Comparison of ENCODE assay signal across 7 mouse cellular contexts in the genomic region with DNA sequence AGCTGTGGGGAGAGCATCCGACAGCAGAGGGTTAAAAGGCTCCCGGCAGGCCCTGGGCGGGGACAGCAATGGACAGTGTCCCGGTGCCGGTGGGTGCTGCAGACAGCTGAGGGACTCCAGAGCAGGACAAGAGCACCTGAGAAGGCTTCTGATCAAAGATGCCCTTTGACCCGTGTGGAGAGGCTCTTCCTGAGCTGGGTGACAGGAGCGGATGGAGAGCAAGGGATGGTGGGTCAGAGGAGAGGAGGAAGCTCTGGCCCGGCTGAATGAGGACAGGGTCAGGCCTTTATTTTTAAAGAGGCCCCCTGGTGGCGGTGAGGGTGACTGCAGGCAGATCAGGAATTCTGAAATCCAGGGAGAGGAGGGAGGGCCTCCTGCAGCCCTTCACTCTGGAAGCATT. TPM values are rescaled to one million over a fixed set of nuclear protein-coding genes. Genes with fewer than 3 reads are reported as not detected.
A peak's percentile ranks its signal among the peaks of the same experiment; 100 is the strongest.
DNase-seq lines count a peak whose midpoint lies in the region; ATAC-seq lines count a peak whose summit lies in the region.

No protein-coding gene starts in this region.

- 2% methylated on average over 9 of the region's 9 CpGs for WGBS in intestine, embryonic 15.5 days
- 3% methylated on average over 9 of the region's 9 CpGs for WGBS in midbrain, embryonic 10.5 days

- H3K4me2 ChIP-seq in intestine, embryonic 15.5 days (replicated peaks), result peak overlapping the region; percentile 78

- peak; percentile 67 for ATAC-seq in intestine, embryonic 15.5 days

- peak overlapping the region; percentile 55 for H3K9ac ChIP-seq in intestine, embryonic 15.5 days

- DNase-seq in adrenal gland, adult 2 months, result peak; percentile 90
- DNase-seq in embryo, embryonic 11.5 days (ENCODE audit: low read depth, low spot score), result peak; percentile 63
- DNase-seq in gastrocnemius, postnatal 36 days, result peak; percentile 74 to 80
- peak; percentile 76 to 78 for DNase-seq in left cerebral cortex, postnatal 25 days (ENCODE audit: low spot score in 2 of 2)
- DNase-seq in midbrain, embryonic 10.5 days (ENCODE audit: low spot score), result peak; percentile 88
- DNase-seq in right cerebral cortex, postnatal 36 days (ENCODE audit: low spot score in 2 of 2), result peak; percentile 51 to 61

- H3K4me3 ChIP-seq in intestine, embryonic 15.5 days (replicated peaks), result peak overlapping the region; percentile 38
- peak overlapping the region; percentile 45 for H3K4me3 ChIP-seq in midbrain, embryonic 10.5 days

- intact Hi-C loops in gastrocnemius, postnatal 36 days (cut with DNase I), result loop anchor here (5.0 kb wide), 1 partner anchor 40 kb away; no protein-coding TSS in a partner anchor
- intact Hi-C loops in left cerebral cortex, postnatal 25 days (cut with DNase I), result loop anchor here (1.0 kb wide), 1 partner anchor 27 kb away; no protein-coding TSS in a partner anchor

- no peaks in the 10 kb centered on the region for H3K27me3 ChIP-seq in intestine, embryonic 15.5 days (replicated peaks)
- H3K27me3 ChIP-seq in midbrain, embryonic 10.5 days (ENCODE audit: low read depth, poor library complexity, severe bottlenecking), result peaks cover 16% of the 10 kb centered on the region

- H3K27ac ChIP-seq in intestine, embryonic 15.5 days, result 0 out of 2 replicates have a peak overlapping the region, but pooled peaks have one; percentile 44
- peak overlapping the region; percentile 84 for H3K27ac ChIP-seq in midbrain, embryonic 10.5 days (replicated peaks)

- H3K9me3 ChIP-seq in intestine, embryonic 15.5 days, result no peaks in the 10 kb centered on the region
- H3K9me3 ChIP-seq in midbrain, embryonic 10.5 days (replicated peaks), result no peaks in the 10 kb centered on the region

- H3K36me3 ChIP-seq in intestine, embryonic 15.5 days, result peaks cover 25% of the 10 kb centered on the region
- peaks cover 45% of the 10 kb centered on the region for H3K36me3 ChIP-seq in midbrain, embryonic 10.5 days

- peaks cover 8% of the 10 kb centered on the region; the same call in 1 of the 2 replicates for H3K4me1 ChIP-seq in intestine, embryonic 15.5 days (replicated peaks)
- peaks cover 18% of the 10 kb centered on the region for H3K4me1 ChIP-seq in midbrain, embryonic 10.5 days

RNA-seq across cellular contexts. Expression of gene Triobp, which starts 4.9 kb away (rescaled TPM):
- total RNA-seq in adrenal gland, adult 2 months (2021), result 100 to 1,000 TPM in 1 of 2 experiments, 10 to 100 TPM in 1; 93.7 to 129 TPM
- 101 and 134 TPM in 2 replicates for polyA plus RNA-seq in adrenal gland, adult 2 months (2012; rRNA removed)
- 10 to 100 TPM; 35.6 to 42.3 TPM for total RNA-seq in gastrocnemius, postnatal 36 days (2021)
- polyA plus RNA-seq in intestine, embryonic 15.5 days (2015; fragmentation: Nextera tagmentation; extraction: Ambion mirVana), result 51.5 and 53.1 TPM in 2 replicates
- total RNA-seq in left cerebral cortex, postnatal 25 days (2021), result 10 to 100 TPM; 16.4 to 16.8 TPM
- 39.7 and 39.8 TPM in 2 replicates for polyA plus RNA-seq in midbrain, embryonic 10.5 days (2016; fragmentation: Nextera tagmentation; extraction: Ambion mirVana)

RNA-seq across cellular contexts. Expression of gene Nol12, which starts 7.9 kb away (rescaled TPM):
- 10 to 100 TPM; 42.0 to 57.2 TPM for total RNA-seq in adrenal gland, adult 2 months (2021)
- 21.3 and 22.5 TPM in 2 replicates for polyA plus RNA-seq in adrenal gland, adult 2 months (2012; rRNA removed)
- 10 to 100 TPM; 22.1 to 22.6 TPM for total RNA-seq in gastrocnemius, postnatal 36 days (2021)
- polyA plus RNA-seq in intestine, embryonic 15.5 days (2015; fragmentation: Nextera tagmentation; extraction: Ambion mirVana), result 41.4 and 42.3 TPM in 2 replicates
- total RNA-seq in left cerebral cortex, postnatal 25 days (2021), result 10 to 100 TPM; 37.7 to 37.9 TPM
- polyA plus RNA-seq in midbrain, embryonic 10.5 days (2016; fragmentation: Nextera tagmentation; extraction: Ambion mirVana), result 62.7 and 71.2 TPM in 2 replicates

RNA-seq across cellular contexts. Expression of gene Lgals1, which starts 16.1 kb away (rescaled TPM):
- total RNA-seq in adrenal gland, adult 2 months (2021), result 100 to 1,000 TPM; 386 to 613 TPM
- 341 and 382 TPM in 2 replicates for polyA plus RNA-seq in adrenal gland, adult 2 months (2012; rRNA removed)
- 100 to 1,000 TPM; 188 to 289 TPM for total RNA-seq in gastrocnemius, postnatal 36 days (2021)
- polyA plus RNA-seq in intestine, embryonic 15.5 days (2015; fragmentation: Nextera tagmentation; extraction: Ambion mirVana), result 996 and 1,059 TPM in 2 replicates
- total RNA-seq in left cerebral cortex, postnatal 25 days (2021), result 10 to 100 TPM; 19.6 to 21.3 TPM
- polyA plus RNA-seq in midbrain, embryonic 10.5 days (2016; fragmentation: Nextera tagmentation; extraction: Ambion mirVana), result 341 and 392 TPM in 2 replicates

RNA-seq across cellular contexts. Expression of gene Pdxp, which starts 28.9 kb away (rescaled TPM):
- total RNA-seq in adrenal gland, adult 2 months (2021), result 1 to 10 TPM; 2.4 to 5.7 TPM
- 18.8 and 30.1 TPM in 2 replicates for polyA plus RNA-seq in adrenal gland, adult 2 months (2012; rRNA removed)
- 1 to 10 TPM; 1.9 to 2.0 TPM for total RNA-seq in gastrocnemius, postnatal 36 days (2021)
- 11.0 TPM in 2 replicates for polyA plus RNA-seq in intestine, embryonic 15.5 days (2015; fragmentation: Nextera tagmentation; extraction: Ambion mirVana)
- 100 to 1,000 TPM; 165 to 180 TPM for total RNA-seq in left cerebral cortex, postnatal 25 days (2021)
- 27.3 and 29.8 TPM in 2 replicates for polyA plus RNA-seq in midbrain, embryonic 10.5 days (2016; fragmentation: Nextera tagmentation; extraction: Ambion mirVana)

RNA-seq across cellular contexts. Expression of gene Sh3bp1, which starts 43.1 kb away (rescaled TPM):
- 10 to 100 TPM in 1 of 2 experiments, 1 to 10 TPM in 1; 4.6 to 11.0 TPM for total RNA-seq in adrenal gland, adult 2 months (2021)
- polyA plus RNA-seq in adrenal gland, adult 2 months (2012; rRNA removed), result 54.1 and 60.0 TPM in 2 replicates
- 1 to 10 TPM; 2.0 to 2.1 TPM for total RNA-seq in gastrocnemius, postnatal 36 days (2021)
- polyA plus RNA-seq in intestine, embryonic 15.5 days (2015; fragmentation: Nextera tagmentation; extraction: Ambion mirVana), result 21.6 and 26.8 TPM in 2 replicates
- total RNA-seq in left cerebral cortex, postnatal 25 days (2021), result 10 to 100 TPM; 20.4 to 24.3 TPM
- 16.5 and 18.7 TPM in 2 replicates for polyA plus RNA-seq in midbrain, embryonic 10.5 days (2016; fragmentation: Nextera tagmentation; extraction: Ambion mirVana)

Comparison
In these comparisons a context has a peak if more than half of its experiments do, and no peak if none do; other contexts are left out.
1. Peak in every context shown above with its lines: DNase-seq, ATAC-seq, H3K4me3 ChIP-seq and H3K27ac ChIP-seq.
2. RNA of gene Lgals1, which starts 16.1 kb away (total RNA-seq): 386 to 613 TPM in adrenal gland, adult 2 months and 188 to 289 TPM in gastrocnemius, postnatal 36 days; 19.6 to 21.3 TPM in left cerebral cortex, postnatal 25 days; every median in the first group is over 4 times any median in the second.